Mouse (Mus musculus) G1E (cell line): ENCODE results near the gene Glycam1.

Experiments
- CTCF ChIP-seq: IDR thresholded peaks from 2 replicates; pipeline ENCODE4 v1.5.1; 2012; ENCODE audit warnings: low read depth, low read length, inconsistent platforms, mixed read lengths
- GATA1 ChIP-seq: IDR thresholded peaks from 2 replicates; pipeline ENCODE4 v1.6.1; 2012; ENCODE audit warnings: borderline replicate concordance, low read length, inconsistent platforms, mixed read lengths
- GATA2 ChIP-seq: IDR thresholded peaks from 2 replicates; pipeline ENCODE4 v1.6.1; 2012; ENCODE audit warnings: low read depth, low read length, inconsistent platforms, borderline replicate concordance
- POLR2AphosphoS5 ChIP-seq: IDR thresholded peaks from 2 replicates; pipeline ENCODE4 v1.6.1; 2012; ENCODE audit warnings: low read depth, low read length, inconsistent platforms; ENCODE audit not compliant: insufficient replicate concordance
- TAL1 ChIP-seq: conservative IDR thresholded peaks from 2 replicates; pipeline ENCODE4 v1.6.1; 2012; ENCODE audit warnings: low read depth, low read length, inconsistent platforms, mixed read lengths

DNA sequence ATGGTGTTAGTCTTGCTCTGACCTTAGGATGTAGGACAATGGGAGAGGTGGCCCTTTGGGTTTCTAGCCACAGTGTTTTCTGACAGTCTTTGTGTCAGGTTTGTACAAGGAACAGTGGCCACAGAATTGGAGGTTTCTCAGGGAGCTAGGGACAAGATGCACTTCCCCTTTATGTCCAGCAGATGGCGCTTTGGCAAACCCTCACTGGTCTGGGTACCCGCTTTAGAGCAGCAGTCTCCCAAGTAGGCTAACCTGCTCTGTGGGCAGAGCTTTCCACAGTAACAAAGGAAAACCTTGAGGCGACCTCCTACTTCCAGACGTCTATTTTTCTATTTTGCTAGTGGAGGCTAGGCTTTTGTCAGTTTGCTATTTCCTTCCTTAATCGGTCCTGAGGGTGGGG, 34.5 kb downstream of the Glycam1 start:
- TF ChIP-seq CTCF (peak; percentile 92), GATA1 (no peak), GATA2 (no peak), POLR2AphosphoS5 (no peak), TAL1 (no peak)
